Mouse (Mus musculus) midbrain, embryonic 11.5 days (tissue): ENCODE results near the gene 2310034G01Rik. TPM values are rescaled to one million over a fixed set of nuclear protein-coding genes. Genes with fewer than 3 reads are reported as not detected.

Source experiments
- ATAC-seq: fragments of 200-750 bp; cut with Nextera tagmentation; 2 replicates; pipeline ENCODE4 v1.8.0; 2017; ENCODE audit warnings: moderate TSS enrichment, moderate library complexity; ENCODE audit not compliant: low FRiP score
- DNase-seq: peaks from one replicate; pipeline ENCODE4 v3.0.0; 2015; ENCODE audit warnings: low spot score; ENCODE audit errors: missing footprints
- H3K27ac ChIP-seq: fragments of 300-500 bp; sonication (generic); 2 replicates; pipeline ENCODE4 v1.5.1; 2014; ENCODE audit warnings: low read depth, low read length
- H3K27me3 ChIP-seq: fragments of 300-500 bp; sonication (generic); 2 replicates; pipeline ENCODE4 v1.6.1; 2014; ENCODE audit warnings: mild to moderate bottlenecking, low read length, moderate library complexity, mixed read lengths; ENCODE audit not compliant: control insufficient read depth, insufficient read depth
- H3K36me3 ChIP-seq: fragments of 300-500 bp; sonication (generic); 2 replicates; pipeline ENCODE4 v1.6.1; 2014; ENCODE audit warnings: mild to moderate bottlenecking, low read length, moderate library complexity, mixed read lengths; ENCODE audit not compliant: control insufficient read depth, insufficient read depth
- H3K4me1 ChIP-seq: fragments of 300-500 bp; sonication (generic); 2 replicates; pipeline ENCODE4 v1.6.1; 2014; ENCODE audit warnings: low read length; ENCODE audit not compliant: control insufficient read depth, insufficient read depth
- H3K4me2 ChIP-seq: fragments of 300-500 bp; sonication (generic); 2 replicates; pipeline ENCODE4 v1.6.1; 2014; ENCODE audit warnings: mild to moderate bottlenecking, moderate library complexity
- H3K4me3 ChIP-seq: fragments of 300-500 bp; sonication (generic); 2 replicates; pipeline ENCODE4 v1.5.1; 2014; ENCODE audit warnings: low read depth, low read length
- H3K9ac ChIP-seq: fragments of 300-500 bp; sonication (generic); 2 replicates; pipeline ENCODE4 v1.6.1; 2014; ENCODE audit warnings: low read length
- H3K9me3 ChIP-seq: fragments of 300-500 bp; sonication (generic); 2 replicates; pipeline ENCODE4 v1.6.1; 2016; ENCODE audit warnings: low read length; ENCODE audit not compliant: control insufficient read depth
- WGBS: fragments of 180-500 bp; shearing (Covaris S2); extraction: QIAGEN DNeasy Blood & Tissue Kit; methylation state at CpG from one replicate; pipeline ENCODE4 v1.1.7; 2014; 5-methylcytosine and 5-hydroxymethylcytosine counted together
- polyA plus RNA-seq: library from polyadenylated mRNA; unstranded; fragments of >200 nt; fragmentation: Nextera tagmentation; extraction: Ambion mirVana; gene quantifications from 2 replicates; pipeline ENCODE4 v1.2.1, GENCODE M21; 2014

2310034G01Rik gene
- polyA plus RNA-seq, 1 experiment from 2014 or later, result 1.6 TPM

DNA sequence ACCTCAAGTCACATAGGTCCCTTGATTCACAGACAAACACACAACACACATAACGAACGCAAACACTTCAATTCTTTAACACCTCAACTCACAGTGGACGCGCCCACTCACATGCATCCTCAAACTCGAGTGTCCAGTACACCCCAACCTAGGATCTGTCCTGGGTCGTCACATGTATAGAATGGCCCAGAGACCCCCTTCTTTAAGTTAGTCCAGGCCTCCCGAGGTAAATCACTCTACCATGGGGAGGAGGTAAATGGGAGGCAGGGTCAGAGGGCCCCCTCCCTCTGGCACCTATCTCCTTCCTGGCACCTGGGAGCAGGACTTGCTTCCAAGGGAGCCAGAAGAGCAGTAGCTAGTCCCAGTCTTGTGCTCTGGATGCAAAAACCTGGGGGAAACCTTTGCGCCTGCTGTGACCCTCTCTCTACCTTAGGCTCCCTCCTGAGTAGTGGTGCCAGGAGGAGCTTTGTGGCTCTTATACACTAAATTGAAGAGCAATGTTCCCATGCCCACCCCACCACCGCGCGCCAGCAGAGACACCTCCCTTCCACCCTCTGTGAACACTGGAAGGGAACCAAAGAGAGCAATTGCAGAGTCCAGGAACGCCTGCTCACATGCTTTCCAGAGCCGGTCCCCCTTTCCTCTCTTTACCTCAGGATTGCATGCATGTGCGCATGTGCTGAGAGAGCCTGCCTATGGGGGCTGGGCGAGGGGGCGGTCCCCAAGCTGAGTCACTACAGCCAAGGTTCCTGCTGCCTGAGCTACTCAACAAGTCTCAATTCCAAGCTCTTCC lies 31.3 kb downstream of the 2310034G01Rik start:
- H3K4me1 ChIP-seq, result peaks cover 37% of the 10 kb centered on the region
- no peak overlapping the region for H3K4me3 ChIP-seq
- H3K9me3 ChIP-seq, result no peaks in the 10 kb centered on the region
- H3K36me3 ChIP-seq, result no peaks in the 10 kb centered on the region
- H3K4me2 ChIP-seq, result peak overlapping the region; percentile 48; the same call in 1 of the 2 replicates
- no peak overlapping the region for H3K9ac ChIP-seq
- DNase-seq, result peak; percentile 92
- H3K27me3 ChIP-seq, result peaks cover 69% of the 10 kb centered on the region
- H3K27ac ChIP-seq, result no peak overlapping the region
- no peak for ATAC-seq
- WGBS, result 12% methylated on average over 14 of the region's 16 CpGs

DNA sequence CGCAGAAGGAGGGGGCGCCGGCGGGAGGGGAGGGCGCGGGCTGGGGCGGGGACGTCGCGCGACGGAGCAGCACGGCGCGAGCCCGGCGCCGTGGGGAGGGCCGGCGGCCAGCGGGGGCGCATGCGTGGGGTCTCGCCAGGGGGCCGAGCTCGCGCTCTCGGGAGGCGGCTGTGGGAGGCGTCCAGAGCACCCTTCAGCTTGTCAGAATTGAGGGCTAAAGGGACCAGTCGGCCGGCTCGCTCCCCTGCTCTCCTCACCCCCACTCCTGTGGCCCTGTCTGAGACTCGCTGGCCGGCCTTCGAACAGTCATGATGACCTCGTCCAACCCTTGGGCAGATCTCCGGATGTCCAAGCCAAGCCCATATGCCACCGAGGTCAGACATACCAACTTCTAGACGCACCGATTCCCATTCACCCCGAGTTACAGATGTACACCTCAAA lies 32.1 kb downstream of the 2310034G01Rik start:
- ATAC-seq, result no peak
- H3K4me3 ChIP-seq, result peak overlapping the region; percentile 37
- no peak for DNase-seq
- H3K4me2 ChIP-seq, result peak overlapping the region; percentile 48
- peak overlapping the region; percentile 38; the same call in 1 of the 2 replicates for H3K9ac ChIP-seq
- no peaks in the 10 kb centered on the region for H3K9me3 ChIP-seq
- H3K4me1 ChIP-seq, result peaks cover 37% of the 10 kb centered on the region
- 2% methylated on average over 28 of the region's 42 CpGs for WGBS
- H3K27ac ChIP-seq, result no peak overlapping the region
- H3K36me3 ChIP-seq, result no peaks in the 10 kb centered on the region
- peaks cover 74% of the 10 kb centered on the region for H3K27me3 ChIP-seq

GRCm38 (mm10) chr19:46317546-46317885 lies 32.6 kb downstream of the 2310034G01Rik start:
- WGBS, result under 1% methylated on average over 47 of the region's 48 CpGs
- peaks cover 34% of the 10 kb centered on the region for H3K4me1 ChIP-seq
- peak overlapping the region; percentile 48 for H3K4me2 ChIP-seq
- H3K9ac ChIP-seq, result peak overlapping the region; percentile 38
- H3K36me3 ChIP-seq, result no peaks in the 10 kb centered on the region
- no peaks in the 10 kb centered on the region for H3K9me3 ChIP-seq
- peaks cover 74% of the 10 kb centered on the region for H3K27me3 ChIP-seq
- peak overlapping the region; percentile 37 for H3K4me3 ChIP-seq
- ATAC-seq (no peak), DNase-seq (peak; percentile 94)
- H3K27ac ChIP-seq, result no peak overlapping the region

DNA sequence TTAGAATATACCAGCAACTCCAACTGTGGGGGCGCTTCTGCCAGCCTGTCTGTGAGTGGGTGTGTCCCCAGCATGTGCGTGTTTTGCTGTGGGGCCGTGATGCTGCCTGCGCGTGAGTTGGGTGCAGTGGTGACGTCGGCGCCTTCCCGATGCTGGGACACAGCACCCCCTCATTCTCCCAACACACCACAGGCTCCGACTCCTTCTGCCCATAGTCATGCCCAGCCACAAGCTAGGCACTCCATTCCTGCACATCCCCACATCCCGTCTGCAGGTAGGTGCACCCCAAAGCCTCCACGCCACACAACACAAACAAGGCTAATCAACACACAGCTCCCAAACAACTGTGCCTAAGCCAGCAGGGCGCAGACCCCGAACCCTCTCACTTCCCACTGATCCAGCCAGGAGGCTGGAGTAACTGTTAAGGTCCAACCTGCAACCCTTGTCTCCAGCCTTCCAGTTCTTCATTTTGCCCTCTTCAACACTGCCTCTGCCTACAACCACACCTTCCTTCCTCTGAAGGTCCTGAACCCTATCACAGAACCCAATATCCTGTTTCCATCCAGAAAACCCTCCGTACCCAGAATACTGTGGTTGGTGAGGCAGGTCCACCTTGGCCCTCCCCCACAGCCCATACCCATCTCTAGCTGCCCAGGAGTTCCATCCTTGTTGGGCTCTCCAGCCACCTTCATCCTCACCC lies 33.1 kb downstream of the 2310034G01Rik start:
- Histone ChIP-seq H3K4me3 (peak overlapping the region; percentile 37), H3K27ac (no peak overlapping the region), H3K4me1 (peaks cover 29% of the 10 kb centered on the region), H3K36me3 (no peaks in the 10 kb centered on the region), H3K9ac (peak overlapping the region; percentile 38), H3K4me2 (peak overlapping the region; percentile 48), H3K27me3 (peaks cover 74% of the 10 kb centered on the region), H3K9me3 (no peaks in the 10 kb centered on the region)
- peak; percentile 81 for DNase-seq
- ATAC-seq, result no peak
- WGBS, result 30% methylated on average over 15 of the region's 15 CpGs

GRCm38 (mm10) chr19:46315752-46316610 lies 34.1 kb downstream of the 2310034G01Rik start:
- H3K4me2 ChIP-seq, result no peak overlapping the region
- ATAC-seq (no peak), DNase-seq (peak; percentile 82)
- H3K4me3 ChIP-seq, result no peak overlapping the region
- 59% methylated on average over 12 of the region's 12 CpGs for WGBS
- H3K36me3 ChIP-seq, result no peaks in the 10 kb centered on the region
- no peaks in the 10 kb centered on the region for H3K9me3 ChIP-seq
- no peak overlapping the region for H3K9ac ChIP-seq
- H3K4me1 ChIP-seq, result peaks cover 18% of the 10 kb centered on the region
- no peak overlapping the region for H3K27ac ChIP-seq
- H3K27me3 ChIP-seq, result peaks cover 74% of the 10 kb centered on the region

GRCm38 (mm10) chr19:46314872-46315742 lies 35.0 kb downstream of the 2310034G01Rik start:
- H3K4me3 ChIP-seq, result no peak overlapping the region
- no peak overlapping the region for H3K27ac ChIP-seq
- H3K4me1 ChIP-seq, result peaks cover 14% of the 10 kb centered on the region
- H3K4me2 ChIP-seq, result no peak overlapping the region
- DNase-seq (peak; percentile 85), ATAC-seq (no peak)
- peaks cover 68% of the 10 kb centered on the region for H3K27me3 ChIP-seq
- no peak overlapping the region for H3K9ac ChIP-seq
- 50% methylated on average over 14 of the region's 14 CpGs for WGBS
- H3K9me3 ChIP-seq, result no peaks in the 10 kb centered on the region
- no peaks in the 10 kb centered on the region for H3K36me3 ChIP-seq

DNA sequence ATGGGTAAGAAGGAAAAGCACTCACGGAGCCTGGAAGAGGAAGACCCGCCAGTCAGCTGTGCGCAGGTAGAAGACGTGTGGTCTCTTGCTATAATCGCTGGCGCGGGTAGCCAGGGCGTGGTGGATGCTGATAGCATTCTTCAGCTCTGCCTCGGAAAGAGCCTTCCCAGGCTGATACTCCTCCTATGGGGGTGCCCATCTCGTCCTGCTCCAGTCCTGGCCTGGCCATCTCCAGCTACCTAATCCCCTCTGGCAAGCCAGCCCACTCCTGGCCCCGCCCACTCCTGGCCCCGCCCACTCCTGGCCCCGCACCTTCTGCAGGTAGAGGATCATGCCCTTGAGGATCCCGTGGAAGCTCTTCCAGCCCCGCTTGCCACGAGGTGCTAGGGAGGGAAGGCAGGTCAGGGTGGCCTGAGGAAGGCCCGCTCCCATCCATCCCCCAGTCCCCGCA lies 35.9 kb downstream of the 2310034G01Rik start:
- no peaks in the 10 kb centered on the region for H3K9me3 ChIP-seq
- H3K9ac ChIP-seq, result no peak overlapping the region
- H3K4me3 ChIP-seq, result no peak overlapping the region
- no peaks in the 10 kb centered on the region for H3K36me3 ChIP-seq
- H3K4me1 ChIP-seq, result peaks cover 13% of the 10 kb centered on the region
- H3K4me2 ChIP-seq, result no peak overlapping the region
- H3K27ac ChIP-seq, result no peak overlapping the region
- H3K27me3 ChIP-seq, result peaks cover 59% of the 10 kb centered on the region
- ATAC-seq (no peak), DNase-seq (peak; percentile 62)
- 15% methylated on average over 18 of the region's 18 CpGs for WGBS

DNA sequence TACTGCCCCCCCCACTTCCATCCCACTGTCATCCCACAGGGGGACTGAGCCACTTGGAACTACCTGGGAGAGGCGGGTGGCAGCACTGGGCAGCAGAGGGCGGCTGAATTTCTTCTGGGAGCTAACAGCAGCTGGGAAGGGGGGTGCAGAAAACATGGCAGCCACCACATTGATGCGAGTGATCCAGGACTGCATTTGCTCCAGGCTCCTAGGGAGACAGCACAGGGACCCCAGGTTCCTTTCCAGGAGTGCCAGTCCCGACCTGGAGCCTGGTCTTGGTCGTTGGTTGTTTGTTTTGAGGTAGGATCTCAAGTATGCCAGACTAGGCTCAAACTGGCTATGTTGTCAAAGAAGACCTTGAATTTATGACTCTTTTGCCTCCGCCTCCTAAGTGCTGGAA lies 36.5 kb downstream of the 2310034G01Rik start:
- no peak for ATAC-seq
- Histone ChIP-seq H3K9me3 (no peaks in the 10 kb centered on the region), H3K4me2 (no peak overlapping the region), H3K27me3 (peaks cover 57% of the 10 kb centered on the region), H3K36me3 (no peaks in the 10 kb centered on the region), H3K27ac (no peak overlapping the region), H3K9ac (no peak overlapping the region), H3K4me1 (peaks cover 11% of the 10 kb centered on the region), H3K4me3 (no peak overlapping the region)
- DNase-seq, result peak; percentile 54
- 65% methylated on average over 6 of the region's 6 CpGs for WGBS
